Mouse (Mus musculus) T-helper 2 cell (primary cell): Measurements from ENCODE around the gene Mepce.

Source experiments
- in situ Hi-C: fragments of 300-600 bp; cut with MboI, MseI; formaldehyde crosslinking; loops from one replicate; pipeline ENCODE4 v1.15.1; 2025; ENCODE audit warnings: high pct_unique_total_duplicates

Mepce gene

DNA sequence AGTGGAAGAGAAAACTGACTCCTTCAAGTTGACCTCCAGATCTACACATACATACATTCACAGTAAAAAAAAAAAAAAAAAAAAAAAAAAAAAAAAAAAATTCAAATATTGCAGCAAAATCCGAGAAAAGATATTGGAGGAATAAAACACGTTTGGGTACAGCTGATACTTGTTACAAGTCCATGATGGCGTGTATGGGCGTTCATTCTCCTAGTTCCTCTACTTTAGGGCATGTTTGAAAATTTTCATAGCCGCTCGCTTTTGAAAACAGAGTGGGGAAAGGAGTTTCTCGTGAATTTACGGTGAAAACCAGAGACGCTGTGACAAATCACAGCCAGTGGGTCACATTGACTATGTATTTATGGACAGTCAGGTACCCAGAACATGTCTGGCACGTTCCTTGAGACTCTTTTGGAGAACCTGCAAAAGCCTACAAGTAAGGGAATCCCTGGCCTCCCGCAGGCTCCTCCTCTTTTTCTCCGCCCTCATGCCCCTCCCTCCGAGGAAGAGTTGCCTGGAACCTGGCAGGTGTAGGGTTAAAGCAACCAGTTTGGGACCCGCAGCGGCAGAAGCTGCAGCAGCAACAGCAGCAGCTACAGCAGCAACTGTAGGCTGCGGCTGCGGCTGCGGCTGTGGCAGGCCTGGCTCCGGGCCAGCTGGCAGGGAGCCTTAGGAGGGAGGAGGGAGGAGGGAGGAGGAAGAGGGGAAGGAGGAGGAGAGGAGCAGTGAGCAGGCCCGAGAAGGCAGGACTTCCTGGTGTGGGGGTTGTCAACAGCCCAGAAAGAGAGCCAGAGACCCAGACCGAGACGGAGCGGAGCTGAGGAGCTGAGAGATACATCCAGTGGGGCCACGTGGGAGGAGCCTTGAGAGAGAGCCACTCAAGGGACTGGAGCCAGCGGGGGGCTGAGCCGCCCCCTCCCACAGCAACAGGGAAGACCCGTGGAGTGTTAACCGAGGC, 42.0 kb downstream of the Mepce start, which contains the start of gene Tsc22d4:
Gene Tsc22d4, plus strand, starts transcription at position 517 of the 958 bp plus-strand sequence.
- in situ Hi-C loops: loop anchor here (5.0 kb wide), 1 partner anchor 58 kb away; no protein-coding TSS in a partner anchor

DNA sequence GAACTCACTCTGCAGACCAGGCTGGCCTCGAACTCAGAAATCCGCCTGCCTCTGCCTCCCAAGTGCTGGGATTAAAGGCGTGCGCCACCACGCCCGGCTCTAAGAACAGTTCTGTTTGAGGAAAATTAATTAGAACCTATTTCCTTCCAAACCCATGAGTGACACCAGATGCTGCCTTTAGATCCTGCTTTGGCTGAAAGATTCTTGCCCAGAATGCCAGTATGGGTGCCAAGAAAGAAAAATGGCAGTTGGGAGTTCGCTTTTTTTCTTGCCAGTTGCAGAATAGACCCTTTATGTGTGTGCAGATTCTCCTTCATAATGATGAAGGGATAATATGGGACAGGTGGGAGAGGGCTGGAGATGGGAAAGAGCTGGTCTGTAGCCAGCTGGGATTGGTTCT, 43.3 kb downstream of the Mepce start:
- in situ Hi-C loops: no loop called here

DNA sequence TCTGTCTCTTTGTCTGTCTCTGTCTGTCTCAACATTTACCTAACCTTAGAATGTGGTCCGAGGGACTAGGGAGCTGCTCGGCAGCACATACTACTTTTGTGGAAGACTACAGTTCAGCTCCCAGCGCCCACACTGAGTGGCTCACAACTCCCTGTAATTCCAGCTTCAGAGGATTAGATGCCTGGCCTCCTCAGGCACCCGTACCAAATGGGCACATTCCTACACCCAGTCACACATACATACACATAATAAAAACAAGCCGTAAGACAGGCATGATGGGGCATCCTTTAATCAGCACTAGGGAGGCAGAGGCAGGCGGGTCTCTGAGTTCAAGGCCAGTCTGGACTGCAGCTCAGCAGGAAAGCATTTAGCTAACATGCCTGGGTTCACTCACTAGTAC, 44.6 kb downstream of the Mepce start:
- in situ Hi-C loops: no loop called here

DNA sequence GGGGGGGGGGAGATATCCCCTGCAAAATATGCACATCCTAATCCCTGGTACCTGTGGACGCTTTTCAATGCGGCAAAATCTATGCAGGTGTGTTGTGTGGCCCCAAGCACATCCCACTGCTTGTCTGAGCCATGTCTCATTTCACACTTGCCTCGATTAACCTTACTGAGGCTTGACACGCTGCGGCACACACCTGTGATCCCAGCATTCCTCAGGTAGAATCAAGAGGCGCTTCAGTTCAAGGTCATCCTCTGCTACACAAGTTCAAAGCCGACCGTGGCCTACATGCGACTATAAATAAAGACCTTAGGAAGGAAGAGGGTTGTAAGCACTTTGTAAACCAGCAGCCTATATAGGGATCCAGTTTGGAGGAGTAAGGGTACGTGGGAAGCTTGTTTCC, 45.4 kb downstream of the Mepce start:
- in situ Hi-C loops: no loop called here

DNA sequence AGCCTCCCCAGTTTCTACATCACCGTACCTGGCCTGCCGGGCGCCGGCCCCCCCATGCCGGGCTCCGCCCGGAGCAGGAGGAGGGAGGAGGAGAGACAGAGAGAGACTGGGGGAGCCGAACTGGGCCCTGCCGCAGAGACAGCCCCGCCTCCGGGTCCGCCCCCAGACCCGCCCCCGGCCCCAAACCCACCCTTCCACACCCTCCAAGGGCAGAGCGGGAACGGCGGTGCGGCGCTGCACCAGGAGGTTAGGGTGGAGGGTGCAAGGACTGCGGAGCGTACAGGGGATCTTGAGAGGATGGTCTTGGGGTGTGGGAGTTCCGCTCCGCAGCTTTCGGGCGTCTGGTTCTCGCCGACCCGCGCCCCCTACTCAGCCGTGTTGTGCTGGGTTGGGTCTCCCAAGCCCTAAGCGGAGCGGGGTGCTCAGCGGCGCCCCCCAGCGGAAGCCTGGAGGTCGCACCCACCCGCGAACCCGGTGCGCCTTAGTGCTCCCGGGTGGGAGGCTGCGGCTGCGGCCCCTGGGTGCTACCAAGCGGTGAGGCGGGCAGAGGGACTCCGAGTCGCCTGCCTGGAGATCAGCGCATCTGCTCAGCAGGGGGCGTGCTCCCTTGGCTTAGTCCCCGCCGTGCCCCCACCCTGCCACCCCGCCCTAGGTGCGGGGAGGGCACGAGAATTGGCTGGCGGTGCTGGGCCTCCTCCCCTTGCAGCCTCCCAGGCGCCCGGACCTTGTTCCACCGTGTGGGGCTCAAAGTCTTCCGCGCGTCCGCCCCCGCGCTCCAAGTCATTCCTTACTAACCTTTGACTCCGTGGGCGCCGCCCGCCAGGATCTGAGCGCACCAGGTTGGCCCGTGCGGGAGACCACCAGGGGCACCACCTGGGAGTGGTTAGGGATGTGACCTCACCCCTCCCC, 46.2 kb downstream of the Mepce start, which contains the start of gene Nyap1:
Gene Nyap1, minus strand, starts transcription at position 585 of the 909 bp plus-strand sequence.
- in situ Hi-C loops: no loop called here

DNA sequence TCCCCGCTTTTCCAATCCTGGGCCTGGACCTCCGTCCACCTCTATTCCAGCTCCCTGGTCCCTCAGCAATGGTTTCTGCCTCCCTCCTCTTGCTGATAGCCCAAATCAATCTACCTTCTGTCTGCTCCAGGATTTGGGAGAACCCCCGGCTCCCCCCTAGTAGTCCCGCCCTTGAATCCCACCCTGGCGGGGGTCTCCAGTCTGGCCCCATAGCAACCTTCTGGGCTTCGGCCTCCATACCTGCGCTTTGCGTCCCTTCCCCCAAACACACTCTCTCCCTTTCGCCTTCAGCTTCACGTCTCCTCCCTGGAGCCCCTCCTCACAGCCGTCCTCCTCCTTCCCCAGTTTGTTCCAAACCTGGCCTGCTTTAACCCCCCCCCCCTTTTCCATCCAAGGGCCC, 46.9 kb downstream of the Mepce start:
- in situ Hi-C loops: no loop called here

DNA sequence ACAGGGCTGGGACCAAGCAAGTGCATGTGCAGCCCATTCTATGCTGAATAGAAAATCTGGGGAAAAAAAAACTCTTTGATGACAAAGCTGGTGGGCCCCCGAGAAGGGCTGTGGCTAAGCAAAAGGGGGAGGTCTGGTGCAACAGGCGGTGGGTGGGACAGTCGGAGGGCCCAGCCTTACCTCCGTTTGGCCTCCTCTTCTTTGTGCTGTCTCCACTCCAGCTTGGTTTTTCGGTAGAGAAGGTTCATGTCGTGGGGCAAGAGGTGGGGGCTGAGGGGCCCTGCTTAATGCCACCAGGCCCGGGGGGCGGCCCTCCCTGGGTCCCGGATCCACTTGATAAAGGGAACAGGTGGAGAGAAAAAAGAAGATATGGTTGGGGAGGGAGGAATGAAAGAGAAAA, 48.0 kb downstream of the Mepce start:
- in situ Hi-C loops: no loop called here

DNA sequence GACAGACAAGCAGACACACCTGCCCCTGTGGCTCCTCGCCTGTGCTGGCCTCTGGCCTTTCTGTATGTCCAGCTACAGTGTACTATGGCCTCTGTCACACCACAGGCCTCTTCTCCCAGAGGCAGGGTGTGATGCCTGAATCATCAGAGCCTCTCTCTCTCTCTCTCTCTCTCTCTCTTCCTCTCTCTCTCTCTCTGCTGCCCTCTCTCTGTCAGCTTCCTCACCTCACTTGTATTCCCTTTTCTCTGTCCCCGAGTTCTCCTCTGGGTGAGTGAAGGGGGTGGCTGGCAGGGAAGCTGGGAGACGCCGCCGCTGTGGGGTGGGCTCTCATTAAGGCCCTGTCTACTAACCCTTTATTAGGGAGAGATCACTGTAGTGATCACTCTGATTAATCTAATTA, 48.9 kb downstream of the Mepce start:
- in situ Hi-C loops: no loop called here

DNA sequence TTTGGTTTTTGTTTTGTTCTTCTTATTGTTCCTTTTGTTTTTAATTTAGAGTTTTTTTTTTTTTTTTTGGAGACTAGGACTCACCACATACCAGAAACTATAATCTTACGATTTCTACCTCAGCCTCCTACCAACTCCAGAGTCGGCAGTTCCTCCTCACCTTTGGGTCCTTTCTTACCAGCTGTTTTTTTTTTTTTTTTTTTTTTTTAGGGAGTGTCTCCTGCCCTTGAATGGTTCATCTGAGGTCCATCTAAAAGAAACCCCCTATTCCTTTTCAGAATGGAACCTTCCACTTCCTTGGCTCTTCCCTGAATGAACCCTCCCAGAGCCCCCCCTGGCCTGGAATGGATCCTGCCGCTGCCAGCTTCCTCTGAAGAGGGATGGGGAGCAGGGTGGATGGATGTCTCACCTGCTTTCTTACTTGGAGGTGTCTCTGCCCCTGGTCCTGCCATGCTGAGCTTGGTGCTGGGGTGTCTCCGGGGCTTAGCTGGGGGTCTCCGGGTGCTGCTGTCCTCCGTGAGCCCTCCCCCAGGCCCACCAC, 50.0 kb downstream of the Mepce start:
- in situ Hi-C loops: no loop called here

DNA sequence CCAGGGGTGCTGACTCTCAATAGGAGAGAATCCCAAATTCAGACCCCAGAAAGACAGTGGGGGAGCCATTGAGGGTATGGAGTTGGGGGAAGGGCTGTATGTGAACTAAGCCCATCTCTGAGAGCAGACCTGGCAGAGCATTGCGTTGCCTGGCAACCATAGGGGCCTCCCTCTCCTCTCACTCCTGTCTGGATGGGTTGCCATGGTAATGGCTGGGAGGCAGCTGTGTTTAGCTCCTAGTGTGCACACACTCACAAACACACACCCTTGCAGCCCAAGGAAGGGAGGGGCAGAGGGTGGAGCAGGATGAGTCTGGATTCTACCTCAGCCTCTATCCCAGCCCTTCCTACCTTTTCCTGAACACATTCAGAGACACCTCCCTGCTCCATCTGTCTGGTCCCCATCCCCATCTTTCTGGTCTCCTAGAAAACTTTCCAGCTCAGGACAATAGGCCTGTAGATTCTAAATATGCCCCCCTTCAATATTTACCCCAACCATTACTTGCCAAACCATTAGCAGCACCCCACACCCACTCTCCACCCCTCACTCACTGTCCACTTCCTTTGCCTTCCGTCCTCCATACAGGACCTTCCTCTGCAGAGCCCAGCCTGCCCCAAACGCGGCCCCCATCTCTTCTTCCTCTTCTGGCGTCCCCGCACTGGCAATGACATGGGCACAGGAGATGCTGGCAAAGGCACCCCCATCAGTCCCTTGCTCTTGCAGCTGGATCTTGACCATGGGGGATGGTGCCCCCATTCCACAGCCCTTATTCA, 53.0 kb downstream of the Mepce start:
- in situ Hi-C loops: no loop called here

DNA sequence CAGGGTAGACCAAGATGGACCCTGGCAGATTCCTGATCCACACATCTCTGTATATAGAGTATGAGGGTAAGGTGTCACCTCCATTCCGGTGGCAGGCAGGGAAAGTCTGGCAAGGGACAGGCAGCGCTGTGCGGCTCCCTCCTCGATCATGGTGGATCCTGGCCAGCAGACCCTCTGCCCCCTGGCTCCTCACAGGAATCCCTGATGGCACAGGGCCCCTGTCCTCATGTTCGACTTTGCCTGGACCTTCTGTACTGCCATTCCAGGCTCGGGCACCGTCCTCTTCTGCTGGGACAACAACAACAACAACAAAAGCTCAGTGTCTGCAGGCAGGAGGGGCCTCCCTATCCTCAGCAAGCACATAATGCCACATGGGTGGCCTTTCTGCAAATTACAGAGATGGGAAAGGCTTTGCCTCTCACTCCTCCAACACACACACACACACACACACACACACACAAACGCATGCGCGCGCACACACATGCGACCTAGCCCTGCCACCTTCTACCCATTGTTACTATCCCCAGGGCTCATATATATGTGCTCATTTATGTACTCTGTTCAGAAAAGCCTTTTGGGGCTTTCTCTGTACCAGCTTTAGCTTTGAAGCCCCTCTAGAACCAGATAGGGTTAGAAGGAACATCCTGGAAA, 53.7 kb downstream of the Mepce start:
- in situ Hi-C loops: no loop called here
